Mouse (Mus musculus) kidney, postnatal 36 days (tissue): ENCODE data around the gene Cyp26c1.

Experiments
- DNase-seq, 2 experiments: peaks; one replicate each; pipeline ENCODE4 v3.0.0; 2021 to 2022; ENCODE audit warnings: mixed read lengths in 2 of 2

Gene Cyp26c1

GRCm38 (mm10) chr19:37699711-37700110, 14.3 kb downstream of the Cyp26c1 start:
- DNase-seq = no peak

GRCm38 (mm10) chr19:37702377-37703076, 17.1 kb downstream of the Cyp26c1 start:
- DNase-seq = peak in 1 of 2 experiments; percentile 45

GRCm38 (mm10) chr19:37703902-37704509, 18.6 kb downstream of the Cyp26c1 start:
- peak; percentile 69 to 88 for DNase-seq

GRCm38 (mm10) chr19:37705722-37706121, 20.3 kb downstream of the Cyp26c1 start:
- no peak for DNase-seq

- no peak for DNase-seq
These were observed 29.3 kb downstream of the Cyp26c1 start for GRCm38 (mm10) chr19:37714681-37715080.

GRCm38 (mm10) chr19:37715980-37716379, 30.6 kb downstream of the Cyp26c1 start:
- DNase-seq = no peak

GRCm38 (mm10) chr19:37716524-37717175, 31.3 kb downstream of the Cyp26c1 start:
- no peak for DNase-seq

- DNase-seq = no peak
These were observed 33.8 kb downstream of the Cyp26c1 start for GRCm38 (mm10) chr19:37719166-37719565.

- DNase-seq = no peak
These were observed 39.2 kb downstream of the Cyp26c1 start for GRCm38 (mm10) chr19:37724591-37724990.

GRCm38 (mm10) chr19:37726585-37726984, 41.2 kb downstream of the Cyp26c1 start:
- DNase-seq = no peak

GRCm38 (mm10) chr19:37727366-37727765, 42.0 kb downstream of the Cyp26c1 start:
- no peak for DNase-seq

- DNase-seq = no peak
These were observed 50.0 kb downstream of the Cyp26c1 start for GRCm38 (mm10) chr19:37735426-37735825.

- DNase-seq = no peak
These were observed 53.2 kb downstream of the Cyp26c1 start for GRCm38 (mm10) chr19:37738575-37738974.

- DNase-seq = no peak
These were observed 54.7 kb downstream of the Cyp26c1 start for GRCm38 (mm10) chr19:37740043-37740442.
